Mouse (Mus musculus) heart, embryonic 11.5 days (tissue): ENCODE data around the gene Chst13. TPM values are rescaled to one million over a fixed set of nuclear protein-coding genes. Genes with fewer than 3 reads are reported as not detected.

Source experiments
- ATAC-seq: fragments of 200-750 bp; cut with Nextera tagmentation; replicated peaks from 2 replicates; pipeline ENCODE4 v1.8.0; 2017; ENCODE audit warnings: moderate library complexity; ENCODE audit not compliant: insufficient number of reproducible peaks, low FRiP score, low TSS enrichment
- H3K27ac ChIP-seq: fragments of 300-500 bp; sonication (generic); 2 replicates; pipeline ENCODE4 v1.5.1; 2014; ENCODE audit warnings: mild to moderate bottlenecking, low read depth, low read length
- H3K27me3 ChIP-seq: fragments of 300-500 bp; sonication (generic); 2 replicates; pipeline ENCODE4 v1.6.1; 2014; ENCODE audit warnings: mild to moderate bottlenecking, low read length, mixed read lengths; ENCODE audit not compliant: control insufficient read depth, insufficient read depth
- H3K36me3 ChIP-seq: fragments of 300-500 bp; sonication (generic); 2 replicates; pipeline ENCODE4 v1.6.1; 2014; ENCODE audit warnings: mild to moderate bottlenecking, low read length, moderate library complexity, mixed read lengths; ENCODE audit not compliant: control insufficient read depth, insufficient read depth
- H3K4me1 ChIP-seq: fragments of 300-500 bp; sonication (generic); 2 replicates; pipeline ENCODE4 v1.6.1; 2014; ENCODE audit warnings: low read length; ENCODE audit not compliant: control insufficient read depth, insufficient read depth
- H3K4me2 ChIP-seq: fragments of 300-500 bp; sonication (generic); 2 replicates; pipeline ENCODE4 v1.6.1; 2014; ENCODE audit warnings: mild to moderate bottlenecking, moderate library complexity
- H3K4me3 ChIP-seq: fragments of 300-500 bp; sonication (generic); 2 replicates; pipeline ENCODE4 v1.5.1; 2014; ENCODE audit warnings: low read depth, low read length
- H3K9ac ChIP-seq: fragments of 300-500 bp; sonication (generic); 2 replicates; pipeline ENCODE4 v1.6.1; 2014; ENCODE audit warnings: mild to moderate bottlenecking, low read depth, low read length, moderate library complexity
- H3K9me3 ChIP-seq: fragments of 300-500 bp; sonication (generic); replicated peaks from 2 replicates; pipeline ENCODE4 v1.6.1; 2016; ENCODE audit warnings: low read length; ENCODE audit not compliant: control insufficient read depth
- WGBS: fragments of 180-500 bp; shearing (Covaris S2); extraction: QIAGEN DNeasy Blood & Tissue Kit; methylation state at CpG from one replicate; pipeline ENCODE4 v1.1.7; 2014; ENCODE audit not compliant: insufficient replicate concordance; 5-methylcytosine and 5-hydroxymethylcytosine counted together
- polyA plus RNA-seq: library from polyadenylated mRNA; unstranded; fragments of >200 nt; fragmentation: Nextera tagmentation; extraction: Ambion mirVana; gene quantifications from 2 replicates; pipeline ENCODE4 v1.2.1, GENCODE M21; 2014

The Chst13 gene
- polyA plus RNA-seq = 0.25 and 0.30 TPM in 2 replicates

DNA sequence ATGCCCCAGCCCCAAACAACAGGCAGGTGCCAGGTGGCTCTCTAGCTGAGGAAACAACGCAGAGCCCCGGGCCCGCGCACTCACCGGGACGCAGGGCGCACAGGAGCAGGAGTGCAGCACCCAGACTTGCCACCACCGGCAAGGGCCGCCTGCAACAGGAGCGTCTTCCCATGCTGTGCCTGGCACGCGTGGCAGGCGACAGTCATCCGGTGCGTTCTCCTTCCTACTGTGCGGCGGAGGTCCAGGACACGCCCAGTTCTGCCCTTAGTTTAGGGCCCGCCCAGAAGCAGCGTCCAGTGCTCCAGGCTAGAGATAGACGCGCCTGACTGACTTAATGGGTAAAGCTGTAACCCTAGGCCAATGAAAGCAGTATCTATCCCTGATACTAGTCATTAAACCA, at the start of gene Chst13:
TSS of gene Chst13 (minus strand) at position 195 of the 400 bp plus-strand sequence.
- peaks cover 9% of the 10 kb centered on the region for H3K27me3 ChIP-seq
- no peaks in the 10 kb centered on the region for H3K36me3 ChIP-seq
- H3K4me1 ChIP-seq = no peaks in the 10 kb centered on the region
- H3K9ac ChIP-seq = no peak within 1 kb of the TSS; the same call in 1 of the 2 replicates
- peak; percentile 43; the same call in 1 of the 2 replicates for ATAC-seq
- no peaks in the 10 kb centered on the region for H3K9me3 ChIP-seq
- H3K4me3 ChIP-seq = no peak within 1 kb of the TSS
- H3K4me2 ChIP-seq = peak within 1 kb of the TSS; percentile 61
- no peak within 1 kb of the TSS for H3K27ac ChIP-seq
- WGBS = 7% methylated on average over 22 of the region's 22 CpGs

DNA sequence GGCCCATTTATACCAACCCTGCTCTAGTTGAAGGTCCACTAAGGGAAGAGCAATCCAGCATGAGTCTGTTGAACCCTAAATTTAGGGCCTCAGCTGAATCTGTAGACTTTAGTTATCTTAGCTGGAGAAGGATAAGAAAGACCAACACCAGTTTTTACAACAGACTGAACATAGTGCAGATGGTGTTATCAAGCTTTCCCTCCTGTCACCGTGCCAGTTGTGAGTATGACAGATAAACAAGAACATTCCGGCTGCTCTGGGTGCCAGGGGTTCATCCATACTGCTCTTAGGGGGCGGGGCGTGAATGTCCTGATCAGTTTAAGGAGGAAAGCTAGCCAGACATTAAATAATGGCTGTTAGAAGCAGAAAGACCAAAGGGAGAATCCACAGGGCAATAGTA, 49.7 kb upstream of the Chst13 start:
- Histone ChIP-seq H3K4me1 (peaks cover 15% of the 10 kb centered on the region), H3K4me2 (no peak overlapping the region), H3K9me3 (no peaks in the 10 kb centered on the region), H3K27me3 (no peaks in the 10 kb centered on the region), H3K27ac (no peak overlapping the region), H3K36me3 (peaks cover 30% of the 10 kb centered on the region), H3K4me3 (no peak overlapping the region), H3K9ac (no peak overlapping the region)
- WGBS = 55% methylated on average over 4 of the region's 4 CpGs
- no peak; the same call in 1 of the 2 replicates for ATAC-seq

DNA sequence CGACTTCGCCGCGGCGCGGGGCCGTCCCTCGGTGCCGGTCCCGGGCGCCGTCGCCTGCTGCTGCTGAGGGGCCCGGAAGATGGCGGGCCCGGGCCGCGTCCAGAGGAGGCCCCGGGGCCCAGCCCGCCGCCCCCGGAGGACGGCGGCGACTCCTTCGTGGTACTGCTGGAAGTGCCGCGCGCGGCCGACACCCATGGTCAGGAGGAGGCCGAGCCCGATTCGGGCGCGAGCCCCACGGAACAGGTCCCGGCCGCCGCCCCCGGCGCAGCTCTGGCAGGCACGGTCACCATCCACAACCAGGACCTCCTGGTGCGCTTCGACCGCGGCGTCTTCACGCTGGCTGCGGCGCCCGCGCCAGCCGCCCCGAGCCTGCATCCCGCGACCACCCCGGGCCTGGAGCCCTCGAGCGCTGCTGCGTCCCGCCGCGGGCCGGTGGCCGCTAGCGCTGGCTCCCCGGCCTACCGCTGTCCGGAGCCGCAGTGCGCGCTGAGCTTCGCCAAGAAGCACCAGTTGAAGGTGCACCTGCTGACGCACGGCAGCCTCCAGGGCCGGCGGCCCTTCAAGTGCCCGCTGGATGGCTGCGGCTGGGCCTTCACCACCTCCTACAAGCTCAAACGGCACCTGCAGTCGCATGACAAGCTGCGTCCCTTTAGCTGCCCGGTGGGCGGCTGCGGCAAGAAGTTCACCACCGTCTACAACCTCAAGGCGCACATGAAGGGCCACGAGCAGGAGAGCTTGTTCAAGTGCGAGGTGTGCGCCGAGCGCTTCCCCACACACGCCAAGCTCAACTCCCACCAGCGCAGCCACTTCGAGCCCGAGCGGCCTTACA, 45.0 kb upstream of the Chst13 start:
- H3K27ac ChIP-seq = 0 out of 2 replicates have a peak overlapping the region, but pooled peaks have one; percentile 66
- under 1% methylated on average over 94 of the region's 98 CpGs for WGBS
- peak overlapping the region; percentile 95 for H3K4me3 ChIP-seq
- peak overlapping the region; percentile 84 for H3K9ac ChIP-seq
- peak; percentile 78 for ATAC-seq
- H3K4me1 ChIP-seq = peaks cover 15% of the 10 kb centered on the region
- peak overlapping the region; percentile 99 for H3K4me2 ChIP-seq
- peaks cover 15% of the 10 kb centered on the region; the same call in 1 of the 2 replicates for H3K36me3 ChIP-seq
- no peaks in the 10 kb centered on the region for H3K27me3 ChIP-seq
- no peaks in the 10 kb centered on the region for H3K9me3 ChIP-seq

DNA sequence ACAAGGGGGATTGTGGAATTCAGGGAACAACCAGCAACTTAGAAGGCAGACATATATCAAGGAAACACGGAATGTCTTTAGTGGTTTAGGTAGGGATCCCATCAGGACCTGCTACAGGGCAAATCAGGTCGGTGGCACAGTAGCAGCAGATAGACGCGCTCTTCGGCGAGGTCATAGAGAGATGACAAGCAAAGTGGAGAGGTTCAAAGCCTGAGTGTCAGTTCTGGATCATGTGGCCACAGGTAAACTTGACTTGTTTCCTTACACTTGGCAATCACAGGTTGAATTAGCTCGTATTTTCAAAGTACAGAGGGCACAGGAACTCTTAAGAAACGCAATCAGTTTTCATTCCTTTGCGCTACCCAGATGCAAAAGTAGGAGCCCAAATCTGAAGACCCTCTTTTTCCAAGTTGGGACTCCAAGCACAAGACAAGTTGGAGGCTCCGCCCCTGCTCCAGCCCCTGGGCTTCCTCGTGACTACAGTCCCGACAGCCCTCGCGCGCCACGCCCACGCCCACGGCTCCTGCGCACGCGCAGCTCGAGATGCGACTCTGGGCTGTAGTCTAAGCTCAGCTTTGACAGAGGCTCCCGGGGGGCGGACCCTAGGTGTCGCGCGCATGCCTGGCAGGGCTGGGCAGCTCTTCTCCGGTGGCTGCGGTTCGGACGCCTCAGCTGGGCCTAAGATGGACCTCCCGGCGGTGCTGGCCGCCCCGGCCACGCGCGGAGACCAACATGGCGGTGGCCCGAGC, 44.2 kb upstream of the Chst13 start, which contains the start of gene Zxdc:
TSS of gene Zxdc (plus strand) at position 517 of the 749 bp plus-strand sequence.
- Histone ChIP-seq H3K27me3 (no peaks in the 10 kb centered on the region), H3K4me3 (peak within 1 kb of the TSS; percentile 95), H3K27ac (0 out of 2 replicates have a peak within 1 kb of the TSS, but pooled peaks have one; percentile 66), H3K9ac (peak within 1 kb of the TSS; percentile 84), H3K4me2 (peak within 1 kb of the TSS; percentile 99), H3K36me3 (peaks cover 11% of the 10 kb centered on the region; the same call in 1 of the 2 replicates), H3K4me1 (peaks cover 15% of the 10 kb centered on the region), H3K9me3 (no peaks in the 10 kb centered on the region)
- WGBS = 5% methylated on average over 41 of the region's 41 CpGs
- peak; percentile 96 for ATAC-seq

DNA sequence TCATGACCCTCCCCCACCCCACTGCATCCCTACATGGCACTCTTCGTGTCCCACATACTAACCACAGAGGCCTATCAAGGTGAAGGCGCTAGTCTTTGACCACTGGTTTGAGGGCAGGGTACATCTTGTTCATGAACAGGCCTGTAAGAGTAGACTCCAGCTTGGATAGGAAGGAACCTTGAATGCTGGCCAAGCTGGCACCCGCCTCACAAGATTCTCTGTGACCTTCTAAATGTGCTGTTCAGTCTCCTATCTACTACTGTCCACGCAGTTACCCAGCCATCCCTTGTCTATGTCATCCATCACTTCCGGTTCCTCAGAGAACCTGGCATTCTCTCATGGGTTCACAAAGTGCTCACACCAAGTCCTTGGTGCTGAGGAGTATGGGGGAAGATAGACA, 38.3 kb upstream of the Chst13 start:
- Histone ChIP-seq H3K4me3 (no peak overlapping the region), H3K27me3 (no peaks in the 10 kb centered on the region), H3K27ac (no peak overlapping the region), H3K36me3 (no peaks in the 10 kb centered on the region), H3K4me2 (no peak overlapping the region), H3K9me3 (no peaks in the 10 kb centered on the region), H3K9ac (no peak overlapping the region), H3K4me1 (no peaks in the 10 kb centered on the region)
- no peak for ATAC-seq
- WGBS = 81% methylated on average over 5 of the region's 5 CpGs

DNA sequence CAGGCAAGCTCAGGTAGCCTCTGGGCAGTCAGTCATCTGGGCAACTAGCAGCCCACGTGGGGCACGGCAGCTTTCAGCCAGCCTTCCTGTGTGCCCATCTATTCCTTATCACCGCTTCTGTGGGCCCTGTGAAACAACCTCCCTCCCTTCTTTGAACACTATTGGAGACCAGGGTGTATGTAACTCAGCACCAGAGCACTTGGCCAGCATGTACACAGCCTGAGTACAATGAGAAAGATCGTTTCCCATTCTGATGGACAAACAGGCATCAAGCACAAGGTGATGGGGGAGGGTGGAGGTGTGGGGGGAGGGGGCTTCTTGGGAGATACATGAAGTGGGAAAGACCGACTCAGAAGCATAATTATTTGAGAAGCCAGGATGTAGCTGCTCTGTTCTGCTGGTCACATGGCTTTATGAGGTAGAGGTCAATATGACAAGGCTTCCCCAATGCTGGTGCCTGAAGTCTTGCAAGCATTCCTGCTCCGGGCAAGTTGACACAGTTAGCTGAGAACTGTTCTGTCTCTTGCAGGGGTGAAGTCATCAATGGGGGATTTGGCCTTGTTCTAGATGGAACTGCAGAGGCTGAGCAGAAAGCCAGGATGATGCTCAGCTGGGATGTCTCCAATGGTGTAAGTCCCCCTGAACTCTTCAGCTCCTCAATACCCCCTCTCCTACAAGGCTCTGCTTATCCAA, 36.1 kb upstream of the Chst13 start:
- H3K4me1 ChIP-seq = no peaks in the 10 kb centered on the region
- no peak overlapping the region for H3K27ac ChIP-seq
- no peaks in the 10 kb centered on the region for H3K36me3 ChIP-seq
- WGBS = 75% methylated on average over 6 of the region's 6 CpGs
- no peaks in the 10 kb centered on the region for H3K9me3 ChIP-seq
- H3K27me3 ChIP-seq = no peaks in the 10 kb centered on the region
- H3K4me3 ChIP-seq = no peak overlapping the region
- no peak overlapping the region for H3K4me2 ChIP-seq
- ATAC-seq = no peak
- no peak overlapping the region for H3K9ac ChIP-seq

DNA sequence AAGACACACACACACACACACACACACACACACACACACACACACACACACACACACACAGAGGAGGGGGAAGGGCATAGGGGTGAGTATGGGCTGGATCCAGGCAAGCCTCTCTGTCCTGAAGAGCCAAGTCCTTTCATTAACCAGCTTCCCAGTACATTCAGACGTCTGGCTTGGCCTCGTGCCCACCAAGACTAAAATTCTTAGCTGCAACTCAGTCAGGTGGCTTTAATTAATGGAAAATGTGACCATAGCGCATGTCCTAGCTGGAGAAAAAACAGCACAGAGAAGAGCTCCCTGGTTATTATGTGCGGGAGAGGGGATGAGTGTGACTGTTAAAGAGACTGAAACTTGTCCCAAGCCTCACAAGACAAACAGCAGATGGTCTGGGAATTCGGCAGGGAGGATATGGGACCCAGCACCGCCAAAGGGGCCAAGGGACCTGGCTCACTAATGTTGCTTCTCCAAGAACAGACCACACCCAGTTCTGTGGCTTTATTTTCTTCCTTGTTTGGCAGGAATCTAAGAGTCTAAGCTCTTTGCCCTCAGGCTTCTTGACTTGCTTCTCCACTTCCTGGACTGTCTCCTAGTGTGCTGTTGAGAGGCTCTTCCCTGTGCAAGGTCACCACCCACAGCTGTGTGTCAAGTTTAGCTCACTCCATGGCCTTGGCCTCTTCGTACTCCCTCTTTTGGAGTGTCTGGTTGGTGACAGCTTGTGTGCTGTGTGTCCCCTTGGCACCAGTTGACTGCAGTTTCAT, 35.2 kb upstream of the Chst13 start:
- Histone ChIP-seq H3K4me2 (no peak overlapping the region), H3K36me3 (no peaks in the 10 kb centered on the region), H3K9ac (no peak overlapping the region), H3K4me3 (no peak overlapping the region), H3K27ac (no peak overlapping the region), H3K4me1 (no peaks in the 10 kb centered on the region), H3K27me3 (no peaks in the 10 kb centered on the region), H3K9me3 (no peaks in the 10 kb centered on the region)
- 47% methylated on average over 7 of the region's 7 CpGs for WGBS
- ATAC-seq = no peak

DNA sequence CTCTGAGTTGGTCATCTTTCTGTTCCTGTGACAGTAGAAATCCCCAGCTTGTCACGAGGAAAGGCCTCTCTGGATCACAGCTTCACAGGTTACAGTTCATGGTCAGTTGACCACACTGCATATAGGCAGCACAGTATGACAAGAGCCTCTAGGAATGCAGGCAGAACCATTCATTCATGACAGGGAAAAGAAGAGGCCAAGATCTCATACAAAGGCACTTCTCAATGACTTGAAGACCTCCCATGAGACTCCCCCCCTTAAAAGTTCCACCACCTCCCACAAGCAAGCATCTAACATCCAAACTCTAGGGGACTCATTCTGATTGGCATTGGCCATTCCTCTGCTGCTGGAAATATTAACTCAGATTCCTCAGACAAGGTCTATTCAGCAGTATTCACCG, 34.5 kb upstream of the Chst13 start:
- Histone ChIP-seq H3K36me3 (no peaks in the 10 kb centered on the region), H3K9me3 (no peaks in the 10 kb centered on the region), H3K27me3 (no peaks in the 10 kb centered on the region), H3K9ac (no peak overlapping the region), H3K4me2 (no peak overlapping the region), H3K27ac (no peak overlapping the region), H3K4me3 (no peak overlapping the region), H3K4me1 (no peaks in the 10 kb centered on the region)
- WGBS = 72% methylated on average over 2 of the region's 2 CpGs
- no peak for ATAC-seq
